Mouse (Mus musculus) MEL (cell line): ENCODE results near the gene Impdh1. TPM values are rescaled to one million over a fixed set of nuclear protein-coding genes. Genes with fewer than 3 reads are reported as not detected.
A peak's percentile ranks its signal among the peaks of the same experiment; 100 is the strongest.

ENCODE experiments used
- DNase-seq: peaks from one replicate; pipeline ENCODE4 v3.0.0; 2011; ENCODE audit warnings: low read depth, low spot score
- H3K27ac ChIP-seq: 2 replicates; pipeline ENCODE4 v1.5.1; 2012; ENCODE audit warnings: low read depth, mild to moderate bottlenecking, control low read depth, low read length, moderate library complexity; ENCODE audit not compliant: control insufficient read depth
- H3K27me3 ChIP-seq, 2 experiments: fragments of 150-350 bp in 1 of 2; sonication (generic) in 1 of 2; 2 replicates each; pipeline ENCODE4 v1.6.1; 2012; ENCODE audit warnings: low read length in 2 of 2, mild to moderate bottlenecking in 2 of 2, improper control_type of control experiment in 1 of 2, moderate library complexity in 1 of 2; ENCODE audit not compliant: insufficient read depth in 2 of 2, control insufficient read depth in 1 of 2
- H3K36me3 ChIP-seq, 2 experiments: 2 replicates each; pipeline ENCODE4 v1.6.1; 2012 to 2014; ENCODE audit warnings: low read length in 2 of 2, improper control_type of control experiment in 1 of 2, inconsistent platforms in 1 of 2, mild to moderate bottlenecking in 1 of 2; ENCODE audit not compliant: insufficient read depth in 2 of 2, control insufficient read depth in 1 of 2
- H3K4me1 ChIP-seq, 2 experiments: fragments of 150-350 bp in 1 of 2; sonication (generic) in 1 of 2; 2 replicates each; pipeline ENCODE4 v1.6.1; 2012; ENCODE audit warnings: low read length in 2 of 2, improper control_type of control experiment in 1 of 2, mild to moderate bottlenecking in 1 of 2; ENCODE audit not compliant: insufficient read depth in 2 of 2, control insufficient read depth in 1 of 2
- H3K4me3 ChIP-seq, 2 experiments: fragments of 150-350 bp in 1 of 2; sonication (generic) in 1 of 2; 2 replicates each; pipeline ENCODE4 v1.5.1; 2012; ENCODE audit warnings: low read depth in 2 of 2, low read length in 2 of 2, mild to moderate bottlenecking in 2 of 2, moderate library complexity in 2 of 2, control low read depth in 1 of 2, improper control_type of control experiment in 1 of 2; ENCODE audit not compliant: control insufficient read depth in 1 of 2, insufficient read depth in 1 of 2
- H3K79me2 ChIP-seq: 2 replicates; pipeline ENCODE4 v1.6.1; 2012; ENCODE audit warnings: mild to moderate bottlenecking, low read length, moderate library complexity; ENCODE audit not compliant: control insufficient read depth, poor library complexity, insufficient read depth
- H3K9ac ChIP-seq: 2 replicates; pipeline ENCODE4 v1.6.1; 2012; ENCODE audit warnings: low read depth, mild to moderate bottlenecking, control low read depth, low read length, moderate library complexity; ENCODE audit not compliant: control insufficient read depth, poor library complexity, severe bottlenecking
- H3K9me3 ChIP-seq: fragments of 150-350 bp; sonication (generic); replicated peaks from 2 replicates; pipeline ENCODE4 v1.6.1; 2012; ENCODE audit warnings: mild to moderate bottlenecking, low read length, improper control_type of control experiment, moderate library complexity; ENCODE audit not compliant: insufficient read depth
- BHLHE40 ChIP-seq: IDR thresholded peaks from 2 replicates; pipeline ENCODE4 v1.6.1; 2012; ENCODE audit warnings: low read depth, mild to moderate bottlenecking, inconsistent platforms, low read length, improper control_type of control experiment, borderline replicate concordance
- CHD1 ChIP-seq: IDR thresholded peaks from 2 replicates; pipeline ENCODE4 v1.6.1; 2012; ENCODE audit warnings: low read depth, mild to moderate bottlenecking, inconsistent platforms, low read length, improper control_type of control experiment
- CTCF ChIP-seq, 3 experiments: IDR thresholded peaks in 2 of 3; conservative IDR thresholded peaks in 1 of 3; 2 replicates each; pipeline ENCODE4 v1.5.1; 2011 to 2012; ENCODE audit warnings: low read length in 3 of 3, low read depth in 2 of 3, mild to moderate bottlenecking in 2 of 3, improper control_type of control experiment in 1 of 3, inconsistent platforms in 1 of 3, mixed read lengths in 1 of 3, moderate library complexity in 1 of 3; ENCODE audit not compliant: control insufficient read depth in 1 of 3, insufficient read depth in 1 of 3, poor library complexity in 1 of 3, severe bottlenecking in 1 of 3
- GABPA ChIP-seq: IDR thresholded peaks from 2 replicates; pipeline ENCODE4 v1.6.1; 2012; ENCODE audit warnings: low read depth, mild to moderate bottlenecking, inconsistent platforms, low read length, improper control_type of control experiment, moderate library complexity
- GATA1 ChIP-seq: IDR thresholded peaks from 2 replicates; pipeline ENCODE4 v1.6.1; 2011; ENCODE audit warnings: low read depth, low read length, improper control_type of control experiment
- HCFC1 ChIP-seq: IDR thresholded peaks from 2 replicates; pipeline ENCODE4 v1.6.1; 2012; ENCODE audit warnings: low read depth, mild to moderate bottlenecking, inconsistent platforms, low read length, improper control_type of control experiment, moderate library complexity
- MAFK ChIP-seq: IDR thresholded peaks from 2 replicates; pipeline ENCODE4 v1.6.1; 2011; ENCODE audit warnings: low read depth, mild to moderate bottlenecking, low read length, improper control_type of control experiment, borderline replicate concordance
- MAX ChIP-seq: IDR thresholded peaks from 2 replicates; pipeline ENCODE4 v1.6.1; 2011; ENCODE audit warnings: low read length, improper control_type of control experiment
- MAZ ChIP-seq: IDR thresholded peaks from 2 replicates; pipeline ENCODE4 v1.6.1; 2012; ENCODE audit warnings: low read depth, mild to moderate bottlenecking, inconsistent platforms, low read length, improper control_type of control experiment
- MXI1 ChIP-seq: IDR thresholded peaks from 2 replicates; pipeline ENCODE4 v1.6.1; 2011; ENCODE audit warnings: mild to moderate bottlenecking, low read depth, low read length, improper control_type of control experiment
- POLR2AphosphoS2 ChIP-seq: IDR thresholded peaks from 2 replicates; pipeline ENCODE4 v1.6.1; 2011; ENCODE audit warnings: low read length, improper control_type of control experiment
- RAD21 ChIP-seq: IDR thresholded peaks from 2 replicates; pipeline ENCODE4 v1.6.1; 2011; ENCODE audit warnings: mild to moderate bottlenecking, low read depth, low read length, improper control_type of control experiment
- SIN3A ChIP-seq: IDR thresholded peaks from 2 replicates; pipeline ENCODE4 v1.6.1; 2012; ENCODE audit warnings: low read length, improper control_type of control experiment, inconsistent platforms
- SMC3 ChIP-seq: IDR thresholded peaks from 2 replicates; pipeline ENCODE4 v1.6.1; 2011; ENCODE audit warnings: low read depth, low read length, improper control_type of control experiment
- TCF12 ChIP-seq: IDR thresholded peaks from 2 replicates; pipeline ENCODE4 v1.6.1; 2014; ENCODE audit warnings: low read depth, mild to moderate bottlenecking, inconsistent platforms, low read length, improper control_type of control experiment, moderate library complexity
- UBTF ChIP-seq: IDR thresholded peaks from 2 replicates; pipeline ENCODE4 v1.6.1; 2012; ENCODE audit warnings: low read depth, mild to moderate bottlenecking, inconsistent platforms, low read length, improper control_type of control experiment, moderate library complexity, borderline replicate concordance; ENCODE audit not compliant: insufficient read depth
- ZC3H11A ChIP-seq: IDR thresholded peaks from 2 replicates; pipeline ENCODE4 v1.6.1; 2012; ENCODE audit warnings: low read depth, mild to moderate bottlenecking, inconsistent platforms, low read length, improper control_type of control experiment
- polyA plus RNA-seq, 2 experiments: library from polyadenylated mRNA; stranded (reverse) in 1 of 2; unstranded in 1 of 2; fragments of >175 nt in 1 of 2; fragments of >200 nt in 1 of 2; gene quantifications; 2 replicates each; pipeline versions ENCODE4 v1.2.1 to v1.2.4; 2012; ENCODE audit warnings: low replicate concordance in 2 of 2, low read depth in 1 of 2; ENCODE audit not compliant: insufficient read length in 2 of 2, insufficient read depth in 1 of 2, missing spikeins in 1 of 2
- total RNA-seq: library from RNA; depleted of rRNA; stranded (reverse); fragments of 300-350 nt; gene quantifications from 2 replicates; pipeline ENCODE4 v1.2.3, GENCODE M21; 2012

Impdh1 gene
- total and polyA plus RNA-seq, 3 experiments, result 15.3 to 55.1 TPM; not detected in 1

DNA sequence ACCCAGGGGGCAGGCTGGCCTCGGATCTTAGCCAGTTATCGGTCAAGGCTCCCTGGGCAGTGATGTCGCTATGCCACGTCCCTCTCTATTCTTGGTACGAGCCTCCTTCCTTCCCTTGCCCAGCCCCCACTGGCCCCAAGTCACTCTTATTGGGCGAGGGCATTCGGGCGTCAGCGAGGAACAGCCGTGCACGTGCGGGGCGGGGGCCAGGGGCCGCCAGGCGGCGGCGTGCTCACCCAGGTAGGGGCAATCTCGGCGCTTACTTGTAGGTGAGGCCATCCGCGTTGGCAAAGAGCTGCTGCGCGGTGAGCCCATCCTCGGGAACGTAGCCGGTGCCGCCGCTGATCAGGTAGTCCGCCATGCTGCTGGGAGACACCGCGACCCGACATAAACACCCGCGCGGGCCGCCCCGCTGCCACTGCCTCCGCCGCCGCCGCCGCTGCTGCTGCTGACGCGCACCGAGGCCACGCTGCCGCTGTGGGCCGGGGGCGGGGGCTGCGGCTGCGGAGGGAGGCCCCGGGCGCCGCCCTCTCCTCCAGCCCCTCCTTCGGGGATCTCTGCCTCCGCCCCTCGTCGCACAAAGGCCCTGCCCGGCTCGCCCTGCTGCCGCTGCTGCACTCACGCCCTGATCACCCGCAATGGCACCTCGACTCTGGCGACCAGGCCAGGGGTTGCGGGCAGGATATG is 4.2 kb downstream of the Impdh1 start (continued):
- peak; percentile 89 for TF ChIP-seq MXI1
- peak; percentile 49; the same call in 1 of the 2 replicates for TF ChIP-seq POLR2AphosphoS2
- peak; percentile 64; the same call in 1 of the 2 replicates for TF ChIP-seq SIN3A
- TF ChIP-seq MAZ, result peak; percentile 75; the same call in 1 of the 2 replicates
- no peak for TF ChIP-seq SMC3
- TF ChIP-seq BHLHE40, result peak; percentile 98
- TF ChIP-seq TCF12, result peak; percentile 15; the same call in 1 of the 2 replicates
- no peak for TF ChIP-seq ZC3H11A
- TF ChIP-seq MAFK, result no peak
- no peak; the same call in 1 of the 2 replicates for TF ChIP-seq MAX
- no peak for TF ChIP-seq UBTF
- TF ChIP-seq RAD21, result no peak
- no peak for TF ChIP-seq GABPA

DNA sequence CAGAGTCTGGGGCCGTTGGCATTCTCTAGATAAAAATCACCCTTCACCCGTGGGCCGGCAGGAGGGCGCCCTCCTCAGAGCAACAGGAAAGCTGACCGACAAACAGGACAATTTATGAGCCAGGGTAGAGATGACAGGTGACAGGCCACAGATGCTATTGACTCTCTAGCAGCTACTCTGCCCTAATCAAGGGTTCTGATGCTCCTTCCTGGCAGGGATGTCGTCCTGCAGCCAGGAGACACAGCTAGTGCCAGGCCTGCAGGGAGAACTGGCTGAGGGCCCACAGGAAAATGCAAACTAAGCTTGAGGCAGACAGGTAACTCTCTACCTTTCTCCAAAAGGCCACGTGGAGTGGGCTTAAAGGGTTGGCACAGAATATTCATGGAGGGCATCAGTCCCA is 5.0 kb downstream of the Impdh1 start:
- peak; percentile 41 for DNase-seq
- Histone ChIP-seq H3K36me3 (peaks cover 1 to 20% of the 10 kb centered on the region in 2 experiments; a peak in 2 of 4 replicates), H3K9me3 (no peaks in the 10 kb centered on the region), H3K27me3 (no peaks in the 10 kb centered on the region), H3K4me3 (peak overlapping the region; percentile 68 to 74), H3K79me2 (no peaks in the 10 kb centered on the region; the same call in 1 of the 2 replicates), H3K9ac (peak overlapping the region; percentile 71)
- TF ChIP-seq CTCF (IDR thresholded peaks at IDR 0.05 in 2 of 3, conservative IDR thresholded peaks at IDR 0.05 in 1 of 3; ENCODE audit: control insufficient read depth in 1 of 3, insufficient read depth in 1 of 3, low read depth in 2 of 3, low read length in 3 of 3, poor library complexity in 1 of 3, severe bottlenecking in 1 of 3) (peak in 2 of 3 experiments; percentile 20 to 24; a peak in 2 of 6 replicates), HCFC1 (no peak), CHD1 (0 out of 2 replicates have a peak, but pooled peaks have one; percentile 32), GATA1 (no peak)
- TF ChIP-seq, all 39 proteins: peak for 2
- Histone ChIP-seq H3K4me1 (peaks cover 13 to 33% of the 10 kb centered on the region in 2 experiments), H3K27ac (peak overlapping the region; percentile 7; the same call in 1 of the 2 replicates)
